Mouse (Mus musculus): ENCODE results near the gene Tle6. TPM values are rescaled to one million over a fixed set of nuclear protein-coding genes. Genes with fewer than 3 reads are reported as not detected.

Gene Tle6
- total and polyA plus RNA-seq, 3 experiments, result 16.9 to 31.9 TPM; not detected in 1

DNA sequence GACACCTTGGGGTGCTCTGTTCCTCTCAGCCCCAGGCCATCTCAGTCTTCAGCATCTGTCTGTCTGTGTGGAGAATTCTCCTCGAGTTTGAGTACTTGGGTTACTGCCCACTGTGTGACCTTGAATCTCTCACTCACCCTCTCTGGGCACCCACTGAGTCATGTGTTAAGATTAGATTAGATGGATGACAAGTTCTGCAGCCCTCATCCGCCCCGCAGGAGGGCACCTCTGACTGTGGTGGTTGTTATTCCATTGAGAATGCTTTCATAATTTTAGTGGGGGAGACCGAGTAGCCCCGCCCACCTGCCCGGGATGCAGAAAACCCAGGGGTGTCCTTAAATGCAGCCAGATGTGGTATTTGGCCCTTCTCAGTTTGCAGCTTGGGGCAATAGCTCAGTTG lies 37.4 kb downstream of the Tle6 start:
- TF ChIP-seq CTCF (IDR thresholded peaks at IDR 0.05 in 2 of 3, conservative IDR thresholded peaks at IDR 0.05 in 1 of 3; ENCODE audit: control insufficient read depth in 1 of 3, insufficient read depth in 1 of 3, low read depth in 2 of 3, low read length in 3 of 3, poor library complexity in 1 of 3, severe bottlenecking in 1 of 3) (no peak), MAZ (IDR thresholded peaks at IDR 0.05; ENCODE audit: low read depth, low read length) (no peak), UBTF (IDR thresholded peaks at IDR 0.05; ENCODE audit: borderline replicate concordance, insufficient read depth, low read depth, low read length) (no peak), NRF1 (IDR thresholded peaks at IDR 0.05; ENCODE audit: insufficient read depth, low read depth, low read length, poor library complexity, severe bottlenecking) (no peak), MYB (IDR thresholded peaks at IDR 0.05; ENCODE audit: low read depth, low read length) (no peak)
- H3K9me3 ChIP-seq (replicated peaks; ENCODE audit: insufficient read depth, low read length), result no peaks in the 10 kb centered on the region
- no peaks in the 10 kb centered on the region for H3K27me3 ChIP-seq (ENCODE audit: control insufficient read depth in 1 of 2, insufficient read depth in 2 of 2, low read length in 2 of 2)
- H3K27ac ChIP-seq (ENCODE audit: control insufficient read depth, low read depth, low read length), result no peak overlapping the region
- H3K9ac ChIP-seq (ENCODE audit: control insufficient read depth, low read depth, low read length, poor library complexity, severe bottlenecking), result no peak overlapping the region
- peaks cover 0 to 11% of the 10 kb centered on the region in 2 experiments; a peak in 3 of 4 replicates for H3K4me1 ChIP-seq (ENCODE audit: control insufficient read depth in 1 of 2, insufficient read depth in 2 of 2, low read length in 2 of 2)
- peaks cover 27% of the 10 kb centered on the region for H3K79me2 ChIP-seq (ENCODE audit: control insufficient read depth, insufficient read depth, low read length, poor library complexity)
- peaks cover 2 to 11% of the 10 kb centered on the region in 2 experiments; a peak in 2 of 4 replicates for H3K36me3 ChIP-seq (ENCODE audit: control insufficient read depth in 1 of 2, insufficient read depth in 2 of 2, low read length in 2 of 2)
- no peak overlapping the region for H3K4me3 ChIP-seq (ENCODE audit: control insufficient read depth in 1 of 2, insufficient read depth in 1 of 2, low read depth in 2 of 2, low read length in 2 of 2)
- no peak for DNase-seq (ENCODE audit: low read depth, low spot score)

GRCm38 (mm10) chr10:81562411-81562810 lies 38.5 kb downstream of the Tle6 start:
- peaks cover 2 to 11% of the 10 kb centered on the region in 2 experiments; a peak in 2 of 4 replicates for H3K36me3 ChIP-seq (ENCODE audit: control insufficient read depth in 1 of 2, insufficient read depth in 2 of 2, low read length in 2 of 2)
- no peak overlapping the region for H3K4me3 ChIP-seq (ENCODE audit: control insufficient read depth in 1 of 2, insufficient read depth in 1 of 2, low read depth in 2 of 2, low read length in 2 of 2)
- H3K27me3 ChIP-seq (ENCODE audit: control insufficient read depth in 1 of 2, insufficient read depth in 2 of 2, low read length in 2 of 2), result no peaks in the 10 kb centered on the region
- no peak overlapping the region for H3K27ac ChIP-seq (ENCODE audit: control insufficient read depth, low read depth, low read length)
- H3K4me1 ChIP-seq (ENCODE audit: control insufficient read depth in 1 of 2, insufficient read depth in 2 of 2, low read length in 2 of 2), result peaks cover 0 to 11% of the 10 kb centered on the region in 2 experiments; a peak in 3 of 4 replicates
- no peak for TF ChIP-seq MYB (IDR thresholded peaks at IDR 0.05; ENCODE audit: low read depth, low read length)
- TF ChIP-seq MEF2A (IDR thresholded peaks at IDR 0.05; ENCODE audit: extremely low read depth, insufficient replicate concordance, low read depth, low read length, poor library complexity, severe bottlenecking), result no peak
- no peak for TF ChIP-seq TCF12 (IDR thresholded peaks at IDR 0.05; ENCODE audit: low read depth, low read length)
- no peak for TF ChIP-seq KAT2A (conservative IDR thresholded peaks at IDR 0.05; ENCODE audit: low read depth, low read length)
- no peak for TF ChIP-seq RCOR1 (IDR thresholded peaks at IDR 0.05; ENCODE audit: low read depth, low read length)
- no peak for TF ChIP-seq POLR2AphosphoS2 (IDR thresholded peaks at IDR 0.05; ENCODE audit: low read length)
- TF ChIP-seq USF1 (IDR thresholded peaks at IDR 0.05; ENCODE audit: low read depth, low read length), result no peak
- no peak for TF ChIP-seq POLR2AphosphoS5 (IDR thresholded peaks at IDR 0.05; ENCODE audit: borderline replicate concordance, low read depth, low read length)
- TF ChIP-seq UBTF (IDR thresholded peaks at IDR 0.05; ENCODE audit: borderline replicate concordance, insufficient read depth, low read depth, low read length), result no peak
- no peak for TF ChIP-seq MAX (IDR thresholded peaks at IDR 0.05; ENCODE audit: low read length)
- TF ChIP-seq MAFK (IDR thresholded peaks at IDR 0.05; ENCODE audit: borderline replicate concordance, low read depth, low read length), result no peak
- TF ChIP-seq NELFE (IDR thresholded peaks at IDR 0.05; ENCODE audit: low read depth, low read length), result no peak
- no peak for TF ChIP-seq NRF1 (IDR thresholded peaks at IDR 0.05; ENCODE audit: insufficient read depth, low read depth, low read length, poor library complexity, severe bottlenecking)
- no peak overlapping the region for H3K9ac ChIP-seq (ENCODE audit: control insufficient read depth, low read depth, low read length, poor library complexity, severe bottlenecking)
- peaks cover 27% of the 10 kb centered on the region for H3K79me2 ChIP-seq (ENCODE audit: control insufficient read depth, insufficient read depth, low read length, poor library complexity)
- no peaks in the 10 kb centered on the region for H3K9me3 ChIP-seq (replicated peaks; ENCODE audit: insufficient read depth, low read length)
- DNase-seq (ENCODE audit: low read depth, low spot score), result no peak
